In genomic region chr11:104334946-104335345, GRCm38 (mm10) we compare ENCODE assay signal across 20 mouse cellular contexts.
"Had no signal": no experiment of that assay in that cellular context is flagged by ENCODE, and none has a peak within 500 bp of the region (broad histone marks: within the 10 kb centered on the region; RNA-seq: fewer than 3 reads in every experiment).

No protein-coding gene starts in this region.

- H3K4me1 ChIP-seq: lung, embryonic 15.5 days; midbrain, embryonic 12.5 days; neural tube, embryonic 13.5 days; neural tube, embryonic 15.5 days; stomach, embryonic 15.5 days had no signal

- DNase-seq: liver, postnatal 0 days; lung, adult 2 months; lung, postnatal 14 days; lung, postnatal 36 days; midbrain, embryonic 14.5 days; retina, postnatal 1 day; right cerebral cortex, adult 18-20 months; thymus, adult 2 months; thymus, postnatal 25 days; thymus, postnatal 4 days had no signal

- H3K27ac ChIP-seq: lung, embryonic 15.5 days; macrophage; midbrain, embryonic 12.5 days; neural tube, embryonic 13.5 days; stomach, embryonic 15.5 days; stomach, postnatal 0 days had no signal

- H3K4me2 ChIP-seq: lung, embryonic 15.5 days; midbrain, embryonic 12.5 days; neural tube, embryonic 13.5 days; neural tube, embryonic 15.5 days; stomach, embryonic 15.5 days had no signal

- H3K9ac ChIP-seq: liver, postnatal 0 days; lung, embryonic 15.5 days; midbrain, embryonic 12.5 days; neural tube, embryonic 13.5 days; neural tube, embryonic 15.5 days; stomach, embryonic 15.5 days had no signal

- ATAC-seq: liver, postnatal 0 days; lung, postnatal 0 days; midbrain, embryonic 16.5 days had no signal

- H3K4me3 ChIP-seq: lung, embryonic 15.5 days; megakaryocyte, embryonic 14.5 days; midbrain, embryonic 12.5 days; neural tube, embryonic 13.5 days; neural tube, embryonic 15.5 days; stomach, embryonic 15.5 days had no signal

- H3K27me3 ChIP-seq: lung, embryonic 15.5 days; megakaryocyte, embryonic 14.5 days; midbrain, embryonic 12.5 days; neural tube, embryonic 13.5 days; neural tube, embryonic 15.5 days; stomach, embryonic 15.5 days had no signal

- H3K9me3 ChIP-seq: lung, embryonic 15.5 days; megakaryocyte, embryonic 14.5 days; midbrain, embryonic 12.5 days; neural tube, embryonic 13.5 days; neural tube, embryonic 15.5 days; stomach, embryonic 15.5 days had no signal
